Mouse (Mus musculus) thymus, adult 2 months (tissue): Measurements from ENCODE around the gene Mmp7.

Experiments
- CTCF ChIP-seq: fragments of 200-500 bp; IDR thresholded peaks from 2 replicates; pipeline ENCODE4 v1.5.1; 2012; ENCODE audit warnings: mild to moderate bottlenecking, control low read depth, low read length, moderate library complexity, borderline replicate concordance; ENCODE audit not compliant: control insufficient read depth, poor library complexity, insufficient read depth; ENCODE audit errors: extremely low read depth
- POLR2A ChIP-seq: fragments of 200-500 bp; IDR thresholded peaks from 2 replicates; pipeline ENCODE4 v1.6.1; 2012; ENCODE audit warnings: mild to moderate bottlenecking, low read length, control low read depth, moderate library complexity; ENCODE audit not compliant: control insufficient read depth, poor library complexity, insufficient read depth; ENCODE audit errors: extremely low read depth

- TF ChIP-seq POLR2A = no peak
- TF ChIP-seq CTCF = no peak
Measured at GRCm38 (mm10) chr9:7728997-7729396, 37.1 kb downstream of the Mmp7 start.
